Mouse (Mus musculus): ENCODE data around the gene Fcnb.

Gene Fcnb

DNA sequence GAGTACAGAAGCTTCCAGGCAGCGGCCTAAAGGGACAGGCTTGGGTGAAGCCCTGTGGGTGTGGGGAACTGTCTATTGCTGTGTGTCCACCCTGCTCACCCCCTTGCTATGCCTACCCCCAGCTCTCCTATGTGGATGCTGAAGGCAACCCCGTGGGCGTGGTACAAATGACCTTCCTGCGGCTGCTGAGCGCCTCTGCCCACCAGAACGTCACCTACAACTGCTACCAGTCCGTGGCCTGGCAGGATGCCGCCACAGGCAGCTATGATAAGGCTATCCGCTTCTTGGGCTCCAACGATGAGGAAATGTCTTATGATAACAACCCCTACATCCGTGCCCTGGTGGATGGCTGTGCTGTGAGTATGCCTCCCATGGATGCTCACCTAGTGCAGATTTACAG, 52.2 kb downstream of the Fcnb start:
- no peak for DNase-seq (ENCODE audit: low spot score in 2 of 2)

DNA sequence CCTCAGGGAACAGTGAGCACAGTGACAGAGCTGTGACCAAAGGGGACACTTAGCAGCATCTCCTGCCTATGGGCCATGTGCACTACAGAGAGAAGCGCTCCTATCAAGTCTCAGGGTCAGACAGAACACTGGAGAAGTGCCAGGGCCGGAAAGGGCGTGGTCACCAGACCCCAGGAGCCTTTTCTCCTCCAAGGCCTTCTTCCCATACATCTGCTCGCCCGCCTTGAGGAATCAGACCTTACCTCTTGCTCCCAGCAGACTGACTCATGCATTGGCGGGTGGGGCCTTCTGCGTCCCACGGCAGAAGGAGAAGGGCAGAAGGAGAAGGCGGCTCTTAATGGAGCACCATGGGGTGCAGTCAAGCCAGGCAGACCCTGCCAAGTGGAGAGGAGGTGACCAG, 52.8 kb downstream of the Fcnb start:
- DNase-seq (ENCODE audit: low spot score in 2 of 2), result no peak

Measured in frontal cortex, postnatal 25 days (tissue).